Mouse (Mus musculus) megakaryocyte, embryonic 14.5 days (primary cell): ENCODE measurements around the gene Spg21. TPM values are rescaled to one million over a fixed set of nuclear protein-coding genes. Genes with fewer than 3 reads are reported as not detected.
A peak's percentile ranks its signal among the peaks of the same experiment; 100 is the strongest.

Source experiments
- H3K27me3 ChIP-seq: replicated peaks from 2 replicates; pipeline ENCODE3; 2012; ENCODE audit warnings: inconsistent platforms
- H3K36me3 ChIP-seq: replicated peaks from 2 replicates; pipeline ENCODE3; 2012; ENCODE audit warnings: low read length, inconsistent platforms, mixed read lengths
- H3K4me1 ChIP-seq: 2 replicates; pipeline ENCODE4 v1.6.1; 2012; ENCODE audit warnings: inconsistent platforms
- H3K4me3 ChIP-seq: replicated peaks from 2 replicates; pipeline ENCODE3; 2012; ENCODE audit warnings: moderate library complexity, mild to moderate bottlenecking, inconsistent platforms
- H3K9me3 ChIP-seq: 2 replicates; pipeline ENCODE4 v1.6.1; 2012; ENCODE audit warnings: inconsistent platforms
- FLI1 ChIP-seq: IDR thresholded peaks from 2 replicates; pipeline ENCODE4 v1.6.1; 2012; ENCODE audit warnings: low read length, inconsistent platforms, mixed read lengths
- GATA1 ChIP-seq: IDR thresholded peaks from 3 replicates; pipeline ENCODE4 v1.6.1; 2012; ENCODE audit warnings: mixed read lengths, low read length, inconsistent platforms, borderline replicate concordance
- polyA plus RNA-seq: library from polyadenylated mRNA; stranded (reverse); fragments of >175 nt; gene quantifications from 2 replicates; pipeline ENCODE4 v1.2.3, GENCODE M21; 2012; ENCODE audit warnings: low replicate concordance; ENCODE audit not compliant: insufficient read depth

The Spg21 gene
- polyA plus RNA-seq, result 9.2 and 10.3 TPM in 2 replicates

GRCm38 (mm10) chr9:65460732-65461442 lies at the start of gene Spg21:
Gene Spg21 (plus strand): TSS chr9:65460947.
- H3K36me3 ChIP-seq, result peaks cover 11% of the 10 kb centered on the region
- H3K9me3 ChIP-seq, result peaks cover 2% of the 10 kb centered on the region; the same call in 1 of the 2 replicates
- peaks cover 28% of the 10 kb centered on the region for H3K27me3 ChIP-seq
- TF ChIP-seq GATA1, result no peak
- no peak for TF ChIP-seq FLI1
- peaks cover 22% of the 10 kb centered on the region for H3K4me1 ChIP-seq
- H3K4me3 ChIP-seq, result peak within 1 kb of the TSS; percentile 94

- Histone ChIP-seq H3K4me3 (no peak overlapping the region), H3K27me3 (peaks cover 71% of the 10 kb centered on the region), H3K4me1 (peaks cover 5% of the 10 kb centered on the region), H3K36me3 (no peaks in the 10 kb centered on the region), H3K9me3 (no peaks in the 10 kb centered on the region)
- TF ChIP-seq GATA1 (no peak), FLI1 (no peak)
These were observed 49.4 kb upstream of the Spg21 start for GRCm38 (mm10) chr9:65411326-65411725.

- Histone ChIP-seq H3K4me3 (no peak overlapping the region), H3K4me1 (peaks cover under 1% of the 10 kb centered on the region; the same call in 1 of the 2 replicates), H3K36me3 (no peaks in the 10 kb centered on the region), H3K9me3 (no peaks in the 10 kb centered on the region), H3K27me3 (peaks cover 32% of the 10 kb centered on the region)
- no peak for TF ChIP-seq GATA1
- no peak for TF ChIP-seq FLI1
These were observed 43.0 kb upstream of the Spg21 start for GRCm38 (mm10) chr9:65417738-65418137.

- TF ChIP-seq GATA1, result no peak
- no peak for TF ChIP-seq FLI1
- Histone ChIP-seq H3K27me3 (peaks cover 19% of the 10 kb centered on the region), H3K9me3 (no peaks in the 10 kb centered on the region), H3K36me3 (no peaks in the 10 kb centered on the region), H3K4me3 (no peak overlapping the region), H3K4me1 (peaks cover 15% of the 10 kb centered on the region)
These were observed 41.1 kb upstream of the Spg21 start for GRCm38 (mm10) chr9:65419633-65420032.

- no peaks in the 10 kb centered on the region for H3K36me3 ChIP-seq
- TF ChIP-seq GATA1, result no peak
- TF ChIP-seq FLI1, result no peak
- H3K4me3 ChIP-seq, result peak within 1 kb of the TSS; percentile 38
- peaks cover 11% of the 10 kb centered on the region for H3K27me3 ChIP-seq
- H3K9me3 ChIP-seq, result no peaks in the 10 kb centered on the region
- H3K4me1 ChIP-seq, result peaks cover 18% of the 10 kb centered on the region
These were observed 37.8 kb upstream of the Spg21 start, which contains the start of gene Slc51b for GRCm38 (mm10) chr9:65422760-65423501. Gene Slc51b (minus strand): TSS chr9:65422955.

GRCm38 (mm10) chr9:65424393-65424792 lies 36.4 kb upstream of the Spg21 start:
- TF ChIP-seq FLI1 (no peak), GATA1 (no peak)
- H3K36me3 ChIP-seq, result no peaks in the 10 kb centered on the region
- no peaks in the 10 kb centered on the region for H3K9me3 ChIP-seq
- peaks cover 18% of the 10 kb centered on the region for H3K4me1 ChIP-seq
- peaks cover 11% of the 10 kb centered on the region for H3K27me3 ChIP-seq
- H3K4me3 ChIP-seq, result no peak overlapping the region

GRCm38 (mm10) chr9:65427511-65427910 lies 33.2 kb upstream of the Spg21 start:
- no peak for TF ChIP-seq FLI1
- TF ChIP-seq GATA1, result no peak

GRCm38 (mm10) chr9:65428003-65428402 lies 32.7 kb upstream of the Spg21 start:
- no peaks in the 10 kb centered on the region for H3K36me3 ChIP-seq
- TF ChIP-seq GATA1 (no peak), FLI1 (no peak)
- H3K4me3 ChIP-seq, result no peak overlapping the region
- H3K27me3 ChIP-seq, result peaks cover 6% of the 10 kb centered on the region
- no peaks in the 10 kb centered on the region for H3K9me3 ChIP-seq
- H3K4me1 ChIP-seq, result peaks cover 14% of the 10 kb centered on the region

More at GRCm38 (mm10) chr9:65427511-65427910, 33.2 kb upstream of the Spg21 start:
- no peaks in the 10 kb centered on the region for H3K9me3 ChIP-seq
- peaks cover 6% of the 10 kb centered on the region for H3K27me3 ChIP-seq
- peaks cover 18% of the 10 kb centered on the region for H3K4me1 ChIP-seq
- H3K36me3 ChIP-seq, result no peaks in the 10 kb centered on the region
- H3K4me3 ChIP-seq, result no peak overlapping the region

- Histone ChIP-seq H3K4me3 (no peak overlapping the region), H3K36me3 (no peaks in the 10 kb centered on the region), H3K4me1 (peaks cover 16% of the 10 kb centered on the region), H3K27me3 (peaks cover 3% of the 10 kb centered on the region), H3K9me3 (no peaks in the 10 kb centered on the region)
- TF ChIP-seq GATA1, result no peak
- no peak for TF ChIP-seq FLI1
These were observed 30.3 kb upstream of the Spg21 start for GRCm38 (mm10) chr9:65430401-65430800.

- H3K4me1 ChIP-seq, result peaks cover 16% of the 10 kb centered on the region
- H3K27me3 ChIP-seq, result peaks cover 3% of the 10 kb centered on the region
- H3K4me3 ChIP-seq, result no peak overlapping the region
- no peaks in the 10 kb centered on the region for H3K9me3 ChIP-seq
- TF ChIP-seq FLI1 (no peak), GATA1 (no peak)
- no peaks in the 10 kb centered on the region for H3K36me3 ChIP-seq
These were observed 29.8 kb upstream of the Spg21 start for GRCm38 (mm10) chr9:65430921-65431320.
